Mouse (Mus musculus): Measurements from ENCODE around the gene Col6a2.

Gene Col6a2

DNA sequence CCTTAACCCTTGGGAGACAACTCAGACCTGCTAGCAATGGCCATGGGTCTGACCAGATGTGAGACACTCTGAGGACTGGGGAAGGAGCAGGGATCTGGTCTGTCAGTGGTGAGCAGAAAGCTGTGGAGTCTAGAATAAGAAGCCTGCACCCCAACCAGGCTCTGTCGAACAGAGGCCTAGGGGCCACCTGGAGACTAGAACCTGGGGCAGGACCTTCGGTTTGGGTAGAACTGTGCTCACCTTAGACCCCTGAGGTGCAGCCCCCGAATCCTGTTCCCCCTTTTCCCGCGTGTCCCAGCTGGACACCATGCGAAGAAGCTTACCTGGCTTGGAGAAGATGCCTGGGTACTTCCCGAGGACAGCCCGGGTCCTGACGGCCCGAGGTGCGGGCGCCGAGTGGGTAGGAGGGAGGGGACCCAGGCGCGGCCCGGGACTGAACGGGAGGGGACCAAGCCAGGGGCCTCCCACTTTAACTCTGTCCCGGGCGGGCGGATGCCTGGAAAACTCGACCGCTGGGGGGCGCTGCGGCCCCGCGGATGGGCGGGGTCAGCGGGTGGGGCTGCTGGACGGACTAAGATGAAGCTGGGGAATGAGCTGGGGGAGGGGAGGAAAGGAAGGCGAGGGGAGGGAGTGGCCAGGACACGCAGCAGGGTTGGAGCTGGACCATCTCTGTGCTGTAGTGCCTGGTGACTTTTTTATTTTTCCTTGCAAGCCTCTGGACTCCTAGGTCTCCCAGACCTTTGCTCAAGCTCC is at the start of gene Col6a2:
Gene Col6a2, minus strand, starts transcription at position 703 of the 753 bp plus-strand sequence.
- peak; percentile 74 to 90 for DNase-seq (ENCODE audit: low spot score in 2 of 2)

DNA sequence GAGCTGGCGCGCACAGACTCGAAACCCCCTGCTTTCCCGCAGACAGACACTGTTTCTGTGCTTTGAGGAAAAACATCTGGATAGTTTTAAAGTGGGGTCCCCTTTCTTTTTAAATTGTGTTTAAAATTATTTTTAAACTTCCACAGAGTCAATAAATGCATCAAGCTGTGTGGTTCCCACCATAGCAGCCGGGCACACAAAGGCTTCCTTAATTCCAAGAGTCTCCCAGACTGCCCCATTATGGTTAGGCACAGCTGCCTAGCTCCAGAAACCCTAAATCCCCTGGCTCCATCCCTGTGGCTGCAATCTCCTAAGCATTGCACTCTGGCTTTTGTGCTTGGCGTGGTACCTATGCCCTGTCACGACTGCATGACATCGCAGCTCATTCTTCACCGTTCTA is 48.5 kb upstream of the Col6a2 start:
- DNase-seq (ENCODE audit: low spot score in 2 of 2): no peak

DNA sequence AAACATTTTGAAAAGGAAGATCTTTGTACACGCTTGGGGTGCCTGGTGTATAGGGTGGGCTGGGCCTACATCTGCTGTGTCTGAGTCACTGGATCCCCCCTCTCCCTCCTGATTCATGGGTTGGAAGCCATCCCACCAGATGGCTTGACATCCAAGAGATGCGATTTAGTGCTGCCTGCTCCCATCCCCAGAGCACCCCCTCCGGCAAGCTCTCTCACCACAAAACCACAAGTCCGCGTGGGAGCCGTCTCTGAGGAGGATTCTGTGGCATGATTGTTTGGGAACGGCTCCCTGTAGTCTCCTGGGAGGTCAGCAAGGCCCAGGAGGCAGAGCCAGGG is 45.5 kb upstream of the Col6a2 start:
- DNase-seq (ENCODE audit: low spot score in 2 of 2): no peak

DNA sequence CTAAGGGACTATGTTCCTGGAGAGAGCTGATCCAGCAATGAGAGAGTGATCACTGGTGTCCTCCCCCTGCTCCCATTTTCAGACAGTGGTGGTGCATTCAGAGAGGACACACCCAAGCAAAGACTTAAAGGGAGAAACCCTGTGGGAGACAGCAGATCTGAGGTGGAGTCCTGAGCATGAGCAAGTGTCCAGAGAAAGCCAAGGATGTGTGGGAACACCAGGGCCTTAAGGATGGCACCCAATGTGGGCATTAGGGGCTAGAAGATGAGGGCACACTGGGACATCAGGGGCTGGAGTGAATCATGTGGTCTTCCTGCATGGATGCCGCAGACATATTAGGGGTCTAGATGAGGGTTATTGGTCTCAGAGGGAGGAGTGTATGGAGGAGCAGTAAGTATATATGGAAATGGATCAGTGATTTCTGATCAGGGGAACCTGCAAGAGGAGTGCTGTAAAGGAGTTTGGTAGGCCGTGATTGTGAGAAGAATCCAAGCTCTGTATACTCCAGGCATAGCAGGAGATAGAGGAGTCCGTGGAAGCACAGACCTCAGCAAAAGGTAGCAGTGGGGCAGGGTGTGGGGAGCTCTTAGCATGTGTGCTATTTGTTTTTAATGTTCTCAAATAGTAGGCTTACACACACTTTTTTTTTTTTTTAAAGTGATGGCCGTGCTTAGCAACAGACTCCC is 45.0 kb upstream of the Col6a2 start:
- DNase-seq (ENCODE audit: low spot score in 2 of 2): no peak

DNA sequence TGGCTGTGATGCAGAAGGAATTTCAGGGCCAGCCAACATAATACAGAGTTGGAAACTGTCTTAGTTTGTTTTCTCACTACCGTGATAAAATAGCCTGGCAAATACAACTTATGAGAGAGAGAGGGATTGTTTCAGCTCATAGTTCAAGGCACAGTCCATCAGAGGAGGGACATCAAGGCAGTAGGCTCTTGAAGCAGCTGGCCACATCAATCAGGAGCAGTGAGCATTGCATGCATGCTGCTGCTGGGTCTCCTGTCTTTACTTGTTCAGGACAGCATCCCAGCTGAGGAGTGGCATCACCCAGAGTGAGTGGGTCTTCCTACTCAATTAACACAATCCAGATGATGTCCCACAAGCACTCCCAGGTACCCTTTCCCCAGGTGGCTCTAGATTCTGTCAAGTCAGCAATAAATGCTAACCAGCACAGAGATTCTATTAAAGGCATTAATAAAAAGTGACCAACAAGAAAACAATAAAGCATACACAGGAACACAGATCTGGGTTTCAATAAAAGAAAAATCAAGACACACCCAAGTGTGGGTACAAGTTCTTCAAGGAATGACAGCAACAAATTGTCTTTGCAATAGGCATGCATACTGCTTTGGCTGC is 43.9 kb upstream of the Col6a2 start:
- DNase-seq (ENCODE audit: low spot score in 2 of 2): no peak

DNA sequence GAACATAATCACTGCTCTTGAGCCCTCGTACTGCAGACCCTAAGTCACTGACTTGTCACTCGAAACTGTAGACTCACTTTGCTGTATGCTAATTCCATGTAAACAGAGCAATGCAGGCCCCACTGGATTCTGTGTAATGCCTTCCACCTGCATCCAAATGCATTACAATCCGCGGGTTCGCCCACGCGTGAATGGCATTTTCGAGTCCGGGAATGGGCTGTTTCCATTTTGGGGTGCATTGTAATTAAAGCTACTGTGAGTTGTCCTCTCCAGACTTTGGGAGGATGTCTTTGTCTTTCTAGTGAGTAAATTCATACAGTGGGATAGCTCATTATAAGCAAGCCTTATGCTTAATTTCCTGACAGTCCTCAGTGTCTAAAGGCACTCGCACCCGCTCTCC is 42.1 kb upstream of the Col6a2 start:
- no peak for DNase-seq (ENCODE audit: low spot score in 2 of 2)

DNA sequence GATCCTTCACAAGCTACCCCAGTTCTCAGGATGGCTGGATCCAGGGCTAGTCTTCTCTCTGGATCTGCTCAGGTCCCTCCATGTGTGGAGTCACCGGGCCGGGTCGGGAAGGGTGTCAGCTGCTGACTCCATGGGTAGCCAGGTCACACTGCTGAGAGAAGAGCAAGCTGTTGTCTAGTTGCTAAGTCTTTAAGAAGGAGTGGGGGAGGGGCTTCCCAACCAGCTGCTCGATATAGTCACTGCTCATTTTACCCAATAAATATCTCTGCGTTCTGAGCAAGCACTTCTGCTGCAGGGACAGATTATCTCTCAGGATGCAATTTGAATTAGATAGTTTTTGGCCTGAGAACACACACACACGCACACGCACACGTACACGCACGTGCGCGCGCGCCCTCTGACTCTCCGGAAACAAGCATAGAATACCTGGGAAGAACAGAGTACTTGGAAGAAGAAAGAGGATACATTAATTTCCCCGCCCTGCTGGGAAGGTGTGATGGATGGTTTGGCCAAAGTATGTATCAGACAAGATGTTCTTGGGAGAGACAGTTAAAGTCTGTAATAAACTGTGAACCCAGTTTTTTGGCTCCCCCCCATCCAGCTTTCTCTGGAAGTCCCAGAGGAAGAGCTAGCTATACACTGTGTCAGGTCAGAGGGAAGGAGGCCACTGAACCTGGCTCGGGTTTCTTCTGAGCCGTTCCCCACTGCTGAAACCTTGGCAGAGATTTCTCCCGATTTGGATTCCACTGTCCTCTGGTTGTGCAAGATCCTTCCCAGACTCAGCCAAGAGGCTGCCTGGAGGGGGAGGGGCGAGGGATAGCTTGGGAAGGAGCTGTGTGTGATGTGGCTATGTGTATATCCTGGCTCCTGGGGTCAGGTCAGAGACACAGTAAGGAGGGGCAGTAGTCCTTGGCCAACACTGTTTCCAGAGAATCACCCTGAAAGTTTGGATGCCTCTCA is 41.0 kb upstream of the Col6a2 start:
- peak in 1 of 2 experiments; percentile 40 for DNase-seq (ENCODE audit: low spot score in 2 of 2)

DNA sequence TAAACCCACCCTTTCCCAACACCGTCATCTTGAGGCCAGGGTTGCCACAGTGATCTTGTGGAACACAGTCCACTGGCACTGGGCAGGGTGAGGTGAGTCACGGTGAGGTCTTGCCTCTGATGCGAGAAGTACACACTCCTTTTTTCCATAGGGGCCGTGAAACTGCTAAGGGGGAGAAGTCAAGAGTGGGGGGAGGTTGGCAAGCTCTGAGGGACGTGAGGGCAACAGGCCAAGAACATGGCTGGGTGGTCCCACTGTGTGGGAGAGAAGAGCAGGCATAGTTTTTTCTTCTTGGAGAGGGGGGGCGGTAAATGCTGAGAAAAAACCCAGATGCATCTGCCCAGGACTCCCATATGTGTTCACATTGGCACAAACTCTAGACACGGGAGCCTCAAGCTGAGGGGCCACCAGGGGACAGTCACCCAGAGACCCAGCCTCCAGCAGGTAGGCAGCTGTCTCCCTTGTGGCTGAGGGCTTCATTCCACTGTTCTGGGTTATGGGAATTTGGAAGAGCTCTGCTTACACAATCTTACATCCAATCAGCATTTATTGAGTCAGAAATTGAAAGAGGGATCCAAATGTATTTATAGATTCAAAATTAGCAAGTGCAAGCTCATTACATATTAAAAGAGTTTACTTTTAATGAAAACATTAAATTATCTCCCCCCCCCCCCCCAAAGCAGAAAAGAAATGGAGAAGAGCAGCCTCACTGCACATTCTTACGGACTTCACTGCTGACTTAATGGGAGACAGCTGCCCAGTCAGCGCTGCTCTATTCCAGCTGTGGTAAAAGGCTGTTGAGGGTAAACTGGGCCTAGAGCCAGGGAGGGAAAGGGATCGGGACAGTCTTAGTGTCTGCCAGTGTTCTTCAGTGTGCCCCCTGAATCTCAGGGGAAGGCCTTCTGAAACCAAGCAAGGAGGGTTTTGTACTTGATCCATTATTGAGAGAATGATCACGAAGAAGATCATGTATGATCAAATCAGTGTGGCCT is 30.2 kb upstream of the Col6a2 start:
- DNase-seq (ENCODE audit: low spot score in 2 of 2): no peak

DNA sequence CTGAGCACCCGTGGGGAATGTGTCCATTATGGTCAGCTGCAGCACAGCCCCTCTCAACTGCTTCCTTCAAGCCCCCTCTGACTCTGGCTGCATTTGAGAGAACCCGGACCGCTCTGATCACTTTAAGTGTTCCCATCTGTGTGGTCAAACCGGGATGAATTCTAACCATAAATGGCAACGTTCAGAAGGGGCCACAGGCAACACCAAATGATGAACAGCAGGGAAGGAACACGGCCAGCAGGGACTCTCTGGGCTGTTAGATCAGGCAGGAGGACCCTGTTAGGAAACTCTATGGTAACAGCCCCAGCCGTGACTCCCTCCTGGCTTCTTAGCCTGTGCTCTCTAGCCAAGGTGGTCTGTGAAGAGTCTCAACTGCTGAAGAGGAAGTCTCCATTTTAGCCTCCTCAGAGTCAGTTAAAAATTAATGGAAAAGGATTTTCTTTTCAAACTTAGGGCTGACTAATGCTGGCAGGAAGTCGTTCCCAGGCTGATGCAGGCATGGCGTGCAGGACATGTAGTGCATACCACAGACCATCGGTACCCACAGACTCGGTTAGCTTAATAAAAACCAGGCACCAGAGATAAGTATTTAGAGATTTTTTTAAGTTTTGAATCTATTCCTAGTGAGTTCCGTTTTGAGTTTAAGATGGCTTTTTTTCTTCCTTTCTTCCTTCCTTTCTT is 27.4 kb upstream of the Col6a2 start:
- no peak for DNase-seq (ENCODE audit: low spot score in 2 of 2)

DNA sequence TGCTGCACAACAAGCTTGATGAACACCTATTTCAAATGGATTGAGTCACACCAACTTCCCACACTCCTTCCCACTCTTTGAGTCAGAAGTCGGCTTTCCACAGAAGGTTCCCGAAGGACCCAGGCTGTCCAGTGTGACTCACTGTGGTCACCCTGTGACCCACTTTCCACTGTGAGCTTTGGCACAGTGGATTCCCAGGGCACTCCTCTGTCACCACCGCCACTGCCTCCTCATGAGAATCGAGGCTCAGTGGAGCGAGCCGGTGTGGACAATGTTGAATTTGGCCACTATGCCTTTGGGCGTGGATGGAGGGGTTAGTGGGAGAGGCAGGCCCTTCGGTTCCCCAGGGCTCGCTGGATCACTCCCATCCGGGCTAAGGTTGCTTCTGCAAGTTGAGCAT is 25.3 kb upstream of the Col6a2 start:
- no peak for DNase-seq (ENCODE audit: low spot score in 2 of 2)

DNA sequence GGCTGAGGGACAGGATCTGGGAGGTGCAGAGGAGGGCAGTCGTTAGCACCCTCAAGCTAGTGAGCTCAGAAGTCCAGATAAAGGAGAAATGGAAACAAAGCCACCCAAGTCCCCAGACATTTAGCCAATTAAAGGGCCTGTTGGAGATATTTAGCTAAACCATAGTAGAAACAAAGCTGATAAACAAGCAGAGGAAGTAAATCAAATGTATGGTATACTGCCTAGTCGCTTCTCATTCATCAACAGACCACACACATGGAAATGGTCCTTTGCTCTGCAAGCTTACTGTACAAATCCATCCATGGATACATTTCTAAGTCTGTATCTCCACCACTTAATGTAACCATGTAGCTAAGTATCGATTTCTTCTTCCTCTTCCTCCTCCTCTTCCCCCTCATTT is 24.0 kb upstream of the Col6a2 start:
- DNase-seq (ENCODE audit: low spot score in 2 of 2): no peak

DNA sequence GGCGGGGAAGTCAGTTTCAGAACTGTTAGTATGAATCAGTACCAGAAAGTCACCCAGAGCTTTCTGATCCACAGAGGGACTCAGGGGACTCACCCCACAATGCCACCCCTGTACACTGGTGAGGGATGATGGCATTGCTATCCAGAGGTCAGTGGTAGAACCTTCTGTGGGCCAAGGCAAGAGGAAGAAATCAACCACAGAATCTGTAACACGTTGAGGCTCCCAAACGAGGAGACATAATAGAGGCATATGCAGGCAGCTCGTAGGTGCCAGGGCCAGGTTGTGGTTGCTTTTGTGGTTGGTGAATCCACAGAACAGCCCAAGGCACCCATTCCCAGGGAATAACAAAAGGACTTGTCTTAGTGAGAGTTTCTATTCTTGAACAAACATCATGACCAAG is 22.3 kb upstream of the Col6a2 start:
- no peak for DNase-seq (ENCODE audit: low spot score in 2 of 2)

DNA sequence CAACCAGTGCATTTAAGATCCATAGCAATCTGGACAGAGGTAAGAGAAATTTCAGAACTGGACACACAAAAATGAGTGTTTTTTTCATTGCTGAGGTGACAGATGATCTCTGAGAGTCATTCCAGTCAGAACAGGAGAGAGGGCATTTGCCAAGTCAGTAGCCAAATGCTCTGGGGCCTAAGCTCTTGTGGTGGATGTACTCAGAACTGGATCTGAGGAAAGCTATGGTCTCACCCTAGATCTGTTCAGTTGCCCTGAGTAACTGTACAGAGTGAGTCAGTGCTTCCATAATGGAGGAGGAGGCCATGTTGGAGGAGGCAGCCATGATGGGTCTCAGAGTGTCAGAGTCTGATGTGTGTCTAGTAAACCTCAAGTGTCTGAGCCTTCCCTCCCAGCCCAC is 21.6 kb upstream of the Col6a2 start:
- DNase-seq (ENCODE audit: low spot score in 2 of 2): no peak

DNA sequence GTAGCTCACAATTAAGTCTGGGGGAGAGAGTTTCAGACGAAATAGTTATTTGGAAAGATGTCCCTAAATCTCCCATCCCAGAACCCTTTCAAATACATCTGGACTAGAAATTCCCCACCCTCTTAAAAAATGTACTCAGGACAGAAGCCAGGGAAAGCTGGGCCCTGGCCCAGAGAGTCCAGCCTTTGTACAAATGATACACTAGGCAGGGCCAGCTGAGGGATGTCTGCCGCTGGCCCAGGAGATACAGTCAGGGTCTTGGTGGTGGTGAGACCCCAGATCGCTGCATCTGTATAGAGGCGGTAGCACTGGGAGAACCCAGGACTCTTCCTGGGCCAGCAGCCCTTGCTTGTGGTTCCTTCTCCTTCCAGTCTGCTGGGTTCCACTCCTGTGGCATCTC is 20.6 kb upstream of the Col6a2 start:
- DNase-seq (ENCODE audit: low spot score in 2 of 2): no peak

DNA sequence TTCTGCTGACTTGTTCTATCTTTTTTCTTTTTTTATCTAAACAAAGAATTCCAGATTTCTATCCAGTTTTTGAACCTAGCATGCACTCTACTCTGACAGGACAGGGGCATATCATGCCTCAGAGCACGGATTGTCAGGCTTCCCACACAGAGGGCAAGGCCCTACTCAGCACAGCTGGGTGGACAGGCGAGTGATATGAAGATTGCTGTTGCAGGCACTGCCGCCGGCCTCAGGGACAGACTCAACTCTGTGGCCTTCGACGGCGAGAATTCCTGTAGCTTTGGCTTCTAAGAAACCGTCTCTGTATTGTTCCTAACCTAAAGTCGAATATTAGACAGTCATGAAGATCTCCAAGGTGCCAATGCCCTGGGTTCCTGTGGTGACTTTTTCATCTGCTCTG is 20.0 kb upstream of the Col6a2 start:
- DNase-seq (ENCODE audit: low spot score in 2 of 2): no peak

DNA sequence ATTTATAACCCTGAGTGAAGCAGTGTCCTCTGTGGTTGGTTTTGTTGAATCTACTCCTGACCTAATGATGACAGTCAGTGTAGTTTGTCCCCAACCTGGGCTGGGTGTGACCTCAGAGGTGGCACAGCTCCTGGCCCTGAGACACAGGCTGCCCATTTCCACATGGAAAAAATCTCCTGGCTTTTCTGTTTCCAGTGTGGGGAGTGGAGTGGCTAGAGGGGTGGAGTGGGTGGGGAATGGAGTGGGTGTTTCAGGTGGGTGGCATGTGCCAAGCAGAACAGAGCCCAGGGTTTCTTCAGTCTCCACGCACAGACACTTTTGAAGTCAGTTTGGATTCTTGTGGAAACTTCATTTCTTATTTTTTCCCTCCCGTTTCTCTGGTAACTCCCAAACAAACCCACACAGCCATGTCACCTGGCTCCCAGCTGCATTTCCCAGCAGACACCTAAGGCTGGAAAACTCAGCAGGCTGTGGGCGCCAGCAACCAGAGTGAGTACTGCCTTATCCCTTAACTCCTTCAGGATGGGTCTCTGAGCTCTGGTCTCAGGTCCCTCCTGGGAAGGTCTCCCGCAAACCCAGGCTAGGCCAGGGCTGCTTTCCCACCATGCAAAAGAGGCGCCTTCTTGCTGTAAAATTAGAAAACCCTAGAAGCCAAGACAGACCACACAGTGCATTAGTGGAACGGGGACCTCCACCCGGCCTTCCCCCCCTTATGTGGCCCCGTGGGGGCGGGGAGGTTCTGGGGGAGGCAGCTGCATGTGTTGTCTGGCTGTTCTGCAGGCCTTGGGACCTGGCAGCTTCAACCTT is 19.4 kb upstream of the Col6a2 start:
- DNase-seq (ENCODE audit: low spot score in 2 of 2): no peak

DNA sequence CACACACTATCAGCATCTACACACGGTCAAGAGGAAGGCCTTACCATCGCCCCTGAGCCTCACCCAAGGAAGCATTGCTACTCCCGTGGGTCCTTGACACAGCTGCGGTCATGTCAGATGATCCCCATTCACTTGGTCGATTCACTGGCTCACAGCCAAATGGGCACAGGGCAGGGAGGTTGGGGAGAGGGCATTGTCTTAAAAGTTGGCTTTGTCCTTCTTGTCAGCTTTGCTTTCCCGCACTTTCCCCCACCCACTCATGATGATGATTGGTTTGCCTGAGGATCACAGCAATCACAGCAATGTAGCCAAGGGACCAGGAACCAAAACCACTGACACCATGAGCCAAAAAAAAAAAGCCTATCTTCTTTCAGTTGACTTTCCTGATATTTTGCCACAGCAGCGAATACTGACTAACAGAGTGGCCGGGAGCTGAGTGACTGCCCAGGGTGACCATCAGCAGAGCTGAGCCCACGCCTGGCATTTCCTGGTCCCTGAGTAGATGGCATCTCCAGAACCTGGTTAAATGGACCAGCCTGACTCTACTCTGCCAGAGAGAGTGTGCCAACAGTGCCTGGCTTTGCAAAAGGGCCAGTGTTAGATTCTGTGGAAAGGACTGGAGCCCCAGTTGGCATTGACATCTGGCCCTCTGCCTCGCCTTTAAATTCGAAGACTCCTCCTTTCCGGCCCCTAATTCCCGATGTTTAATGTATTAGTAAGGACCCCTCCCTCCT is 18.6 kb upstream of the Col6a2 start:
- DNase-seq (ENCODE audit: low spot score in 2 of 2): no peak

DNA sequence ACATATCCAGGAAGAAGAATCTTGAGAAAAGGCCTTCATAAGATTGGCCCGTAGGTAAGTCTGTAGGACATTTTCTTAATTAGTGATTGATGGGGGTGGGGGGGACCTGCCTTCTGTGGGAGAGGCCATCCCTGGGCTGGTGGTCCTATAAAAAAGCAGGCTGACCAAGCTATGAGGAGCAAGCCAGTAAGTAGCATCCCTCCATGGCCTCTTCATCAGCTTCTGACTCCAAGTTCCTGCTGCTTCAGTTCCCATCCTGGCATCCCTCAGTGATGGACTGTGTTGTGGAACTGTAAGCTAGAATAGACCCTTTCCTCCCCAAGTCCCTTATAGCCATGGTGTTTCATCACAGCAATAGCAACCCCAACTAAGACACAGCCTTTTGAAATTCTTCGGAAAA is 16.5 kb upstream of the Col6a2 start:
- no peak for DNase-seq (ENCODE audit: low spot score in 2 of 2)

DNA sequence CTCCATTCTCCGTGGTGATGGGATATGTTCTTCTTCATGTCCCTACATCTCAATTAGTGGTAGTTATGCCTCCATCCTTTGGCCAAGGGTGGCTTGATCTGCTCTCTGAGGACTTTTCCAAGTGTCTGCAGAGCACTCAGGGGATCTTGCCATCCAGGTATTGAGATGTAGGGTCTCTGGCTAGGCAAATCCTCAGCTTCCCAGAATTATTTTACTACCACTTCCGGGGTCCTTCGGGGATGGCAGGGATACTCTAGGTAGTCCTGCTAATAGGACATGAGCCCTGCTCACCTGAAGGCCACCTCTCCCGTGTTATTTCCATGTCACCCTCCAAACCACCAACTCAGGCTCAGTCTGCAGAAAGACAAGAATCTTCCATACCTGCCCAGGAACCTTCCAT is 13.2 kb upstream of the Col6a2 start:
- no peak for DNase-seq (ENCODE audit: low spot score in 2 of 2)

Measured in cerebellum, postnatal 4 days (tissue).